Mouse (Mus musculus) hindbrain, embryonic 11.5 days (tissue): ENCODE data around the gene Ppp1r12b. TPM values are rescaled to one million over a fixed set of nuclear protein-coding genes. Genes with fewer than 3 reads are reported as not detected.

Experiments
- ATAC-seq: fragments of 200-750 bp; cut with Nextera tagmentation; 2 replicates; pipeline ENCODE4 v1.8.0; 2017; ENCODE audit warnings: mild to moderate bottlenecking, moderate TSS enrichment, moderate library complexity; ENCODE audit not compliant: low FRiP score
- DNase-seq: peaks from one replicate; pipeline ENCODE4 v3.0.0-alpha.2; 2015; ENCODE audit warnings: low spot score
- H3K27ac ChIP-seq: fragments of 300-500 bp; sonication (generic); 2 replicates; pipeline ENCODE4 v1.5.1; 2014; ENCODE audit warnings: mild to moderate bottlenecking, low read depth, low read length
- H3K27me3 ChIP-seq: fragments of 300-500 bp; sonication (generic); 2 replicates; pipeline ENCODE4 v1.6.1; 2014; ENCODE audit warnings: mild to moderate bottlenecking, low read length, moderate library complexity, mixed read lengths; ENCODE audit not compliant: control insufficient read depth, insufficient read depth
- H3K36me3 ChIP-seq: fragments of 300-500 bp; sonication (generic); 2 replicates; pipeline ENCODE4 v1.6.1; 2014; ENCODE audit warnings: mild to moderate bottlenecking, low read length, moderate library complexity, mixed read lengths; ENCODE audit not compliant: control insufficient read depth, insufficient read depth
- H3K4me1 ChIP-seq: fragments of 300-500 bp; sonication (generic); replicated peaks from 2 replicates; pipeline ENCODE4 v1.6.1; 2014; ENCODE audit warnings: low read length, mixed read lengths; ENCODE audit not compliant: control insufficient read depth, insufficient read depth
- H3K4me2 ChIP-seq: fragments of 300-500 bp; sonication (generic); replicated peaks from 2 replicates; pipeline ENCODE4 v1.6.1; 2014; ENCODE audit warnings: mild to moderate bottlenecking, low read depth, low read length
- H3K4me3 ChIP-seq: fragments of 300-500 bp; sonication (generic); 2 replicates; pipeline ENCODE4 v1.5.1; 2014; ENCODE audit warnings: low read depth, low read length
- H3K9ac ChIP-seq: fragments of 300-500 bp; sonication (generic); 2 replicates; pipeline ENCODE4 v1.6.1; 2014; ENCODE audit warnings: low read depth, low read length
- H3K9me3 ChIP-seq: fragments of 300-500 bp; sonication (generic); 2 replicates; pipeline ENCODE4 v1.6.1; 2016; ENCODE audit warnings: low read length; ENCODE audit not compliant: control insufficient read depth
- WGBS: fragments of 180-500 bp; shearing (Covaris S2); extraction: QIAGEN DNeasy Blood & Tissue Kit; methylation state at CpG from one replicate; pipeline ENCODE4 v1.1.7; 2014; 5-methylcytosine and 5-hydroxymethylcytosine counted together
- polyA plus RNA-seq: library from polyadenylated mRNA; unstranded; fragments of >200 nt; fragmentation: Nextera tagmentation; extraction: Ambion mirVana; gene quantifications from 2 replicates; pipeline ENCODE4 v1.2.1, GENCODE M21; 2014

The Ppp1r12b gene
- polyA plus RNA-seq, 1 experiment from 2014 or later: 10.8 TPM

DNA sequence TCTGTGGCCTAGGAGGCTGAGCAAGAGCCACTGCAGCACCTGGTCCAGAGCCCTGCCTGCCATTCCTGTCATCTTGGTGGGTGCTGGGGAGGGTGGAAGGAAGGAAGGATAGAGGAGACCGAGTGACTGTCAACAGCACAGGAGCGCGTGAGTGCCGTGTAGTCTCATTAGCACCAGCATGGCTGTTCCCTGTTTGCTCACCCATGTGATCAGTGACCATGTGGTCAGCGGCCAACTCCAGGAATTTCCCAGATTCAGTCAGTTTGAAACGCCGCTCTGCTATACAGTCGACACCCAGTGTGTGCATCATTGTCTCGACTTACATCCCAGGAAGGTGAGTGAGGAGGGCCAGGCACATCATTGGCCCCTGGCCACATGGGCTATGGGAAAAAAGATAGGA, 218.3 kb downstream of the Ppp1r12b start:
- H3K4me3 ChIP-seq: no peak overlapping the region
- no peak overlapping the region for H3K27ac ChIP-seq
- 72% methylated on average over 9 of the region's 9 CpGs for WGBS
- no peaks in the 10 kb centered on the region for H3K27me3 ChIP-seq
- peaks cover 3% of the 10 kb centered on the region; the same call in 1 of the 2 replicates for H3K36me3 ChIP-seq
- H3K9me3 ChIP-seq: no peaks in the 10 kb centered on the region
- ATAC-seq (no peak), DNase-seq (no peak)
- no peak overlapping the region for H3K4me2 ChIP-seq
- H3K9ac ChIP-seq: no peak overlapping the region
- no peaks in the 10 kb centered on the region for H3K4me1 ChIP-seq

DNA sequence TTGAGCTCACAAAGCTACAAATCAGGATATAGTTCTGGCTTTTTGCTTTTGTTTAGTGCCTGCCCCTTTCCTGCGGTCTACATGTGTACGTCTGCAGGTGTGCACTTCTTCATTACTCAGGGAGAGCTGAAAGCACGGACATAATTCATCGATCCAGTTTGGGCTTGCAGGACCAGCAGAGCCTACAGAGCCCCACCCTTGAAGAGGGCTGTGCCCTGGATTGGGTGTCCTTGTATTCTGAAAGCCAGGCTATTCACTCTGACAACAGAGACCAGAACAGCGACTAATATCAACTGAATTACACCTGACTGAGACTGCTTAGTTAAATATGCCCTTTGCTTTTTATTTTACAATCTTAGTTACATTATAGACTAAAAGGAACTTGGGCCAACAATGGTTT, 222.1 kb downstream of the Ppp1r12b start:
- H3K27ac ChIP-seq: no peak overlapping the region
- H3K9me3 ChIP-seq: no peaks in the 10 kb centered on the region
- no peaks in the 10 kb centered on the region for H3K27me3 ChIP-seq
- H3K36me3 ChIP-seq: no peaks in the 10 kb centered on the region
- DNase-seq (no peak), ATAC-seq (no peak)
- no peak overlapping the region for H3K9ac ChIP-seq
- no peak overlapping the region for H3K4me3 ChIP-seq
- no peak overlapping the region for H3K4me2 ChIP-seq
- no peaks in the 10 kb centered on the region for H3K4me1 ChIP-seq
- WGBS: 92% methylated on average over 5 of the region's 5 CpGs

DNA sequence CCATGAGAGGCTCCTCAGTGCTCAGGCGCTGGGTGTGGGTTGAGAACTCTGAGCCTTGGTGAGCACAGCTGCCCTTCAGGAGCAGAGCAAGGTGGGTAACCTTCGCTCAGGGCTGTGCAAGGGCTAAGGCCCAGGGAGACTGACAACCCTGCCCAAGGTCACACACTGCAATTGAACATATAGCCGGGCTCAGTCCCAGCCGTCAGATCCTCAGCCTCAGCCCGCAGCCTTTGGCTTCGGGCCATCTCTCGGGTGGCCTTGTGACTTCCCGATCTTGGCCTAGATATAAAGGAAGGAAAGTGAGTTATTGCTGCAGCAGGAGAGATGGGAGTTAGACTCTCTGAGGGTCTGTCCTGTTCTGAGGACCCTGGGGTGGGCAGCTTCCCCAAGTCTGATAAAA, 228.5 kb downstream of the Ppp1r12b start:
- no peaks in the 10 kb centered on the region for H3K9me3 ChIP-seq
- H3K9ac ChIP-seq: no peak overlapping the region
- H3K36me3 ChIP-seq: no peaks in the 10 kb centered on the region
- H3K4me2 ChIP-seq: no peak overlapping the region
- H3K4me3 ChIP-seq: no peak overlapping the region
- no peak for DNase-seq
- no peak for ATAC-seq
- H3K4me1 ChIP-seq: no peaks in the 10 kb centered on the region; the same call in 1 of the 2 replicates
- no peak overlapping the region for H3K27ac ChIP-seq
- 85% methylated on average over 8 of the region's 8 CpGs for WGBS
- H3K27me3 ChIP-seq: no peaks in the 10 kb centered on the region

DNA sequence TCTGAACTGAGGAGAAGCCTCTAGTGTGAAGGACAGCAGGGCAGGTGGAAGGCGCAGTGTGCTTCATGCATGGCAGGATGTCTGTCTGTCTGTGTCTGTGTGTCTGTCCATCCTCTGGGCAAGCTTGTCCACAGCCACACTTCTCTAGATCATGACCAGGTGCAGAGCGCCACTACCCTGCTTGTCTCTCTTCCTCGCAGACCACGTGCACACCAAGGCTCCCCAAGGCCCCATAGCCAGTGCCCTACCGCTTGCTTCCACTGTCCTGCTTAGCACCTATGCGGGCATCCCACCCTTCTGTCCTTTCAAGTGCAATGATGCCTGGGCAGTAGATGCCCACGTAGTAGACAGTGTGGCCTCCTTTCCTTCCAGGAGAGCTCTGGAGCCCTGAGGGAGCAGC, 229.3 kb downstream of the Ppp1r12b start:
- no peak for ATAC-seq
- no peaks in the 10 kb centered on the region for H3K36me3 ChIP-seq
- H3K4me3 ChIP-seq: no peak overlapping the region
- no peaks in the 10 kb centered on the region; the same call in 1 of the 2 replicates for H3K4me1 ChIP-seq
- H3K9ac ChIP-seq: no peak overlapping the region
- DNase-seq: no peak
- H3K27ac ChIP-seq: no peak overlapping the region
- no peaks in the 10 kb centered on the region for H3K27me3 ChIP-seq
- 90% methylated on average over 7 of the region's 7 CpGs for WGBS
- no peaks in the 10 kb centered on the region for H3K9me3 ChIP-seq
- H3K4me2 ChIP-seq: no peak overlapping the region

DNA sequence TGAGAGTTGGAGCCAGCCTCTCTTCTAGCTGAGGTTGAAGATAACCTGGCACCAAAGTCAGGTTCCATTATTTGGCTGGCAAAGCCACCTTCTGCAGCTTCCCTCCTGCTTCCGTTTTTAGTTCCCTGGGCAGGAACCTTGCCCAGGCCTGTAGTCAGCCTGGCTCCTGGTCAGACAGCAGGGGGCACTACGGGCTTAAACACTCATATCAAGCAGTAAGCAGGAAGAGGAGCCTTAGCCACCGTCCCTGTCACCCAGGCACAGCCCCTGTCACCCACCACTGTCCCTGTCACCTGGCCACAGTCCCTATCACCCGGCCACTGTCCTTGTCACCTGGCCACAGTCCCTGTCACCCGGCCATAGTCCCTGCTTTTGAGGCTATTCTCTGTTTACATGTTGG, 230.5 kb downstream of the Ppp1r12b start:
- DNase-seq: peak; percentile 28
- H3K9me3 ChIP-seq: no peaks in the 10 kb centered on the region
- ATAC-seq: 0 out of 2 replicates have a peak, but pooled peaks have one; percentile 12

DNA sequence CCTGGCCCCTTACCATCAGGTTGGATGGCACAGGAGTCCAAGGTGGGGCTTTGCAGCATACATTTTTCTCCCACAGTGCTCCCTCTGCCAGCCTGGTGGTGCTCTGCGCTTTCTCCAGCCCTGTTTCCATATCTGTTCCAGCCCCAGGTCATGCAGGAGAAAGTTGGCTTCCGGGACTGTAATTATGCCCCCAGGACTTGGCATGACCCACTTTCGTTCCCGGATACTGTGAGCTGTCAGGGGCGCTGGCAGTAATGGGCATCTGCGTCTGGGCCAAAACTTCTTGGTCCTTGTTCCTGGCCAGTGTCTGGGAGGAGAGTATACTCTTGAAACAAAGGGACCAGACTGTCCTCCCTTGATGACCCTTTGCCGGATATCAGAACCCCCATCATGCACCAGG, 232.9 kb downstream of the Ppp1r12b start:
- ATAC-seq: no peak
- Histone ChIP-seq H3K27ac (no peak overlapping the region), H3K4me2 (no peak overlapping the region), H3K36me3 (no peaks in the 10 kb centered on the region), H3K9ac (no peak overlapping the region), H3K9me3 (no peaks in the 10 kb centered on the region), H3K4me1 (peaks cover 2% of the 10 kb centered on the region; the same call in 1 of the 2 replicates), H3K4me3 (no peak overlapping the region), H3K27me3 (no peaks in the 10 kb centered on the region)
- 88% methylated on average over 7 of the region's 7 CpGs for whole genome bisulfite sequencing
- no peak for DNase-seq

More for the DNA sequence above, 230.5 kb downstream of the Ppp1r12b start:
- Histone ChIP-seq H3K36me3 (no peaks in the 10 kb centered on the region), H3K9ac (no peak overlapping the region), H3K27ac (no peak overlapping the region), H3K4me1 (no peaks in the 10 kb centered on the region; the same call in 1 of the 2 replicates), H3K4me3 (no peak overlapping the region), H3K27me3 (no peaks in the 10 kb centered on the region), H3K4me2 (no peak overlapping the region)
- 59% methylated on average over 5 of the region's 5 CpGs for WGBS

DNA sequence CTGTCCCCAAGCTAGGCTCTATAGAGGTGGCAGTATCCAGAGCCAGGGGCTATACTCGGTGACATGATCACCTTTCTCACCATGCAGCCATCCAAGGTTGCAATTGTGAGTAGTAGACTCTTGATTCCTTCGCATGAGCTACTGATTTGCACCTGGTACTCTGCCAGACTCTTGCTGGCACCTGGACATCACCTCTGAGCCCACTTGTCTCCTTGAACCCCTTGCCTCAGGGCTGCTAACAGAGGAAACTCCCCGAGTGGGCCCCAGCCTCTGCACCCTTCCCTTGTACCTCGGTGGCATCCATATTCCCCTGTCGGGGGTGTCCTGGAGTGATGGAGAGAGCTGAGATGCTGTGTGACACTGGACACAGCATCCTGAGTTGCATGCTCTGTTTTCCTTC, 234.3 kb downstream of the Ppp1r12b start:
- Histone ChIP-seq H3K4me1 (peaks cover 2% of the 10 kb centered on the region; the same call in 1 of the 2 replicates), H3K9me3 (no peaks in the 10 kb centered on the region), H3K9ac (no peak overlapping the region), H3K27me3 (no peaks in the 10 kb centered on the region), H3K27ac (no peak overlapping the region), H3K4me3 (no peak overlapping the region), H3K4me2 (no peak overlapping the region), H3K36me3 (no peaks in the 10 kb centered on the region)
- DNase-seq: no peak
- 87% methylated on average over 5 of the region's 5 CpGs for WGBS
- ATAC-seq: no peak

DNA sequence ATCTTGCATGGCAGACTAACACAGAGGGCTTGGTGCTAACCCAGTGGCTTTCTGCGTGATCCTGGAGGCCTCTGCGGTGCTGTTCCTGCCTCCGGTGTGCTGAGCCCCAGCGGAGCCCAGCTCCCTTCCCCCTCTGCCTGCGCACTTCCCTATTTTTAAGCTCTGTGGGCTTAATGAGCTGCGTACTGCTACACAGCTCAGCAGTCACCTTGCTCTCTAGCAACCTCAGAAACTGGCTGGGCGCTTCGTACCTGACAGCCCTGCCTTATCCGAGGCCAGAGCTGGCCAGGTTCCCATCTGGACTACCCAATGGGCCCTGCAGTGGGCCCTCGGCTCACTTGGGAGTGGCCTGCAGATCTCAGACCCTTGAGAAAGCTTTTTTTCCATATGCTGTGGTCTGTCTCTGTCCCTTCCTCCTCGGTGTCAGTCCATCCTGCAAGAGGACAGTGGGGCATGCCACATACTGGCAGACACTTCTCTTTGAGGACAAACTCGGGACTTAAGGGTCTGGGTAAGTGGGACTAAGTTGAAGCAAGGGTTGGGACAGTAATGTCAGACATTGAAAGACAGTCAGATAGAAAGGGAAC, 235.9 kb downstream of the Ppp1r12b start:
- H3K4me1 ChIP-seq: peaks cover 2% of the 10 kb centered on the region; the same call in 1 of the 2 replicates
- DNase-seq (no peak), ATAC-seq (no peak)
- 59% methylated on average over 12 of the region's 12 CpGs for WGBS
- no peak overlapping the region for H3K27ac ChIP-seq
- no peak overlapping the region for H3K4me3 ChIP-seq
- H3K27me3 ChIP-seq: no peaks in the 10 kb centered on the region
- no peak overlapping the region for H3K4me2 ChIP-seq
- no peaks in the 10 kb centered on the region for H3K9me3 ChIP-seq
- no peak overlapping the region for H3K9ac ChIP-seq
- H3K36me3 ChIP-seq: no peaks in the 10 kb centered on the region

DNA sequence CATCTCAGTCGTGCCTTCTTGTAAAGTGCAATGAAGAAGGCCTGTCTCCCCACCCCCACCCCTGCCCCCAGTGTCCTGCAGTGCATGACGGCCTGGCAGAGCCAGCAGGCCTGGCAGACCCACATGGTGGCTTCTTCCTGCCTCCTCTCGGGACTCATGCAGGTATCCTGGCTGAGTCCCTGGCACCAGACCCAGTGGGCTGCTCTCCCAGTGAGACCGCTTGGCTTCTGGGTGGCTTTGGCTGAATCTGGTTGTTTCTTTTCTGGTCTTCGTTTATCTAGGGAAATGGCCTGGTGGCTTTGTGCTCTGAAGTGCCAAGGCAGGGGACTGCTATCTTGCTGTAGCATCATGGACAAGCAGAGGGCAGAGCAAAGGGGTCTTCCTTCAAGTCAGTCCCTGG, 240.7 kb downstream of the Ppp1r12b start:
- Histone ChIP-seq H3K9me3 (no peaks in the 10 kb centered on the region), H3K27ac (no peak overlapping the region), H3K36me3 (no peaks in the 10 kb centered on the region), H3K27me3 (no peaks in the 10 kb centered on the region), H3K4me2 (no peak overlapping the region), H3K4me3 (no peak overlapping the region), H3K9ac (no peak overlapping the region), H3K4me1 (peaks cover 15% of the 10 kb centered on the region)
- WGBS: 56% methylated on average over 5 of the region's 5 CpGs
- DNase-seq: no peak
- ATAC-seq: no peak
